Mouse (Mus musculus): ENCODE data around the gene Tnfsf18. TPM values are rescaled to one million over a fixed set of nuclear protein-coding genes. Genes with fewer than 3 reads are reported as not detected.

Tnfsf18 gene
- total and polyA plus RNA-seq, 3 experiments = not detected

DNA sequence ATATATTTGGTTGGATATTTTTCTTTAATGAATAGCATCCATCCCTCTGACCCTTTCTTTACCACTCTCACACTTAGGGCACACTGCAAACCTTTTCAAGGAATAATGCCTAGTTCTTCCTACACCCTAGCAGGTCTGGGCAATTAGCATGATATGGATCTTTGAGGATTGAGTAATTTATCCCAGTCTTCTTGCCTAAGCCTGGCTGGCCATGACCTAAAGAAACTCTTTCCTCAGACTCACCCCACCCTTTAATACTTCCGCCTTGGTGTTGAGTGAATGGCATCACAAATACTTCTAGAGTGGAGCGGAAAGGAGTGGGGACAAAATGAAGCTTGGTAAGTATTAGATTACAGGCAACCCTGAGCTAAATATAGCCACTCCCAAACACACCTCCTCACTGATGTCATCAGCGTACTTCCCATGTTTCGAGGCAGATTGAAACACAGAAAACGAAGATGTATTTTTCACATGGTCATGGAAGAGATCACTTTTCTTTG is 56.2 kb downstream of the Tnfsf18 start:
- no peak overlapping the region for H3K4me3 ChIP-seq (ENCODE audit: low read depth, low read length)
- H3K27me3 ChIP-seq (ENCODE audit: insufficient read depth, low read length) = 0 out of 2 replicates have a peak, but pooled peaks cover 2% of the 10 kb centered on the region
- no peaks in the 10 kb centered on the region for H3K4me1 ChIP-seq (ENCODE audit: insufficient read depth, low read depth, low read length)
- no peak for TF ChIP-seq TAL1 (conservative IDR thresholded peaks at IDR 0.05; ENCODE audit: low read depth, low read length)
- TF ChIP-seq POLR2AphosphoS5 (IDR thresholded peaks at IDR 0.05; ENCODE audit: insufficient replicate concordance, low read depth, low read length) = no peak
- no peak for TF ChIP-seq GATA1 (IDR thresholded peaks at IDR 0.05; ENCODE audit: borderline replicate concordance, low read length)
- no peaks in the 10 kb centered on the region for H3K9me3 ChIP-seq (replicated peaks)
- H3K36me3 ChIP-seq (replicated peaks) = no peaks in the 10 kb centered on the region
- ATAC-seq (ENCODE audit: extremely low read depth, insufficient number of reproducible peaks, low FRiP score, poor library complexity, severe bottlenecking) (no peak), DNase-seq (ENCODE audit: low spot score) (no peak)

DNA sequence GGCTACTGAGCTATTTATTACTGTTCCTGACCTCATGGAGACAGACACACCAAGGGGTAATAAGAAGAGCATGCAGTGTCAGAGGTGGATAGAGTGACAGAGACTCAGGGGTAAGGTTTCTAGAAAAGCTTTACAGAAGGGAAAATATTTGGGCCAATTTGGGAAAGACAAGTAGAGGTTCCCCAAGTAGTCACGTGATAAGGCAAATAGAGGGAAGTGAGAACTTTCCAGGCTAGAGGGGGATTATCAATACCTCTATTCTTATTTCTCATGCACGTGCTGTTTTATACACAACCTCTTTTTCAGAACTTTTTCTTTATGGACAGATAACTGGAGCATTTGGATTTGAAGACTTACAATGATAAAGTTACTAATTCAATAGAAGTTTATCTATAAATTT is 57.6 kb downstream of the Tnfsf18 start:
- H3K4me1 ChIP-seq (ENCODE audit: insufficient read depth, low read depth, low read length) = no peaks in the 10 kb centered on the region
- H3K9me3 ChIP-seq (replicated peaks) = no peaks in the 10 kb centered on the region
- DNase-seq (ENCODE audit: low spot score) (no peak), ATAC-seq (ENCODE audit: extremely low read depth, insufficient number of reproducible peaks, low FRiP score, poor library complexity, severe bottlenecking) (no peak)
- no peak for TF ChIP-seq GATA1 (IDR thresholded peaks at IDR 0.05; ENCODE audit: borderline replicate concordance, low read length)
- TF ChIP-seq TAL1 (conservative IDR thresholded peaks at IDR 0.05; ENCODE audit: low read depth, low read length) = no peak
- TF ChIP-seq POLR2AphosphoS5 (IDR thresholded peaks at IDR 0.05; ENCODE audit: insufficient replicate concordance, low read depth, low read length) = no peak
- no peak for TF ChIP-seq CTCF (IDR thresholded peaks at IDR 0.05; ENCODE audit: low read depth, low read length)
- no peak for TF ChIP-seq GATA2 (IDR thresholded peaks at IDR 0.05; ENCODE audit: borderline replicate concordance, low read depth, low read length)
- H3K36me3 ChIP-seq (replicated peaks) = no peaks in the 10 kb centered on the region
- H3K27me3 ChIP-seq (ENCODE audit: insufficient read depth, low read length) = 0 out of 2 replicates have a peak, but pooled peaks cover 2% of the 10 kb centered on the region
- no peak overlapping the region for H3K4me3 ChIP-seq (ENCODE audit: low read depth, low read length)

Other genes with a start within 250 kb of the Tnfsf18 start
- 255 and 275 TPM in 2 replicates for gene Prdx6, start 243.4 kb upstream of the Tnfsf18 start, total RNA-seq (2014; fragmentation: Nextera tagmentation)
- gene Prdx6, start 243.4 kb upstream of the Tnfsf18 start, total RNA-seq (2017) = 560 and 599 TPM in 2 replicates
- 37.6 and 51.6 TPM in 2 replicates for gene Prdx6, start 243.4 kb upstream of the Tnfsf18 start, polyA plus RNA-seq (2012)
- not detected in 2 replicates for gene Tnfsf4, start 99.2 kb upstream of the Tnfsf18 start, total RNA-seq (2014; fragmentation: Nextera tagmentation)
- 0.05 TPM in 1 of 2 replicates, not detected in the other for gene Tnfsf4, start 99.2 kb upstream of the Tnfsf18 start, total RNA-seq (2017)
- not detected in 2 replicates for gene Tnfsf4, start 99.2 kb upstream of the Tnfsf18 start, polyA plus RNA-seq (2012)